In the genomic region with DNA sequence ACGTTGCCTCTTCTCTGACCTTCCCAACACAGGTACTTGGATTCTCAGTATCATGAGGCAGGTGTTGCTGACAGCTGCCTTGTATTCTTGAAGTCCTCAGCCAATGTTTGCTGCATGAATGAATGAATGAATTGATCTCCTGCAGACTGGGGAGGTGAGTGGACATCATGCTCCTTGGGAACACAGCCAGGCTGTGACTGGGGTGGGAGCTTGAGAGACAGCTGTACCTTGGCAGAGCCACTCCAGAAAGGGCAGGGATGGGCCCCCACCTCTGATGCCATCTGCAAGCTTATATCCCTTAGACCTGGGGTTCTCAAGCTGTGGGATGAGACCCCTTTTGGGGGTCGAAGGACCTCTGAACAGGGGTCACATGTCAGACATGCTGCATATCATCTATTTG, we compare ENCODE assay signal across 24 mouse cellular contexts.
"Had no signal": no experiment of that assay in that cellular context is flagged by ENCODE, and none has a peak within 500 bp of the region (broad histone marks: within the 10 kb centered on the region; RNA-seq: fewer than 3 reads in every experiment).

No protein-coding gene starts in this region.

- H3K4me3 ChIP-seq: embryonic facial prominence, embryonic 10.5 days; embryonic facial prominence, embryonic 12.5 days; embryonic facial prominence, embryonic 13.5 days; embryonic facial prominence, embryonic 15.5 days; erythroblast, embryonic 14.5 days; forebrain, embryonic 10.5 days; forebrain, embryonic 12.5 days; forebrain, embryonic 13.5 days; forebrain, embryonic 15.5 days; gastrocnemius, adult 2 months; heart, adult 2 months had no signal

- H3K27me3 ChIP-seq: embryonic facial prominence, embryonic 12.5 days; embryonic facial prominence, embryonic 13.5 days; embryonic facial prominence, embryonic 15.5 days; forebrain, embryonic 12.5 days; forebrain, embryonic 13.5 days had no signal

- H3K27ac ChIP-seq: embryonic facial prominence, embryonic 10.5 days; embryonic facial prominence, embryonic 12.5 days; embryonic facial prominence, embryonic 13.5 days; embryonic facial prominence, embryonic 15.5 days; forebrain, embryonic 10.5 days; forebrain, embryonic 12.5 days; forebrain, embryonic 13.5 days; forebrain, embryonic 15.5 days; gastrocnemius, adult 2 months; heart, adult 2 months had no signal

- H3K4me1 ChIP-seq: embryonic facial prominence, embryonic 15.5 days had no signal

- H3K36me3 ChIP-seq: embryonic facial prominence, embryonic 10.5 days; embryonic facial prominence, embryonic 12.5 days; embryonic facial prominence, embryonic 13.5 days; embryonic facial prominence, embryonic 15.5 days; forebrain, embryonic 10.5 days; forebrain, embryonic 12.5 days; forebrain, embryonic 15.5 days had no signal

- DNase-seq: cerebellum, adult 2 months; cerebellum, adult 8-10 months; cerebellum, adult 9-10 months; cerebellum, adult 9-11 months; cerebellum, postnatal 25 days; cerebellum, postnatal 36 days; embryo, embryonic 11 days; gastrocnemius, adult 2 months; gastrocnemius, postnatal 10 days; gastrocnemius, postnatal 14 days; gastrocnemius, postnatal 25 days; gastrocnemius, postnatal 36 days; heart, adult 11 months; heart, adult 18-20 months; heart, adult 2 months had no signal
